In the genomic region with DNA sequence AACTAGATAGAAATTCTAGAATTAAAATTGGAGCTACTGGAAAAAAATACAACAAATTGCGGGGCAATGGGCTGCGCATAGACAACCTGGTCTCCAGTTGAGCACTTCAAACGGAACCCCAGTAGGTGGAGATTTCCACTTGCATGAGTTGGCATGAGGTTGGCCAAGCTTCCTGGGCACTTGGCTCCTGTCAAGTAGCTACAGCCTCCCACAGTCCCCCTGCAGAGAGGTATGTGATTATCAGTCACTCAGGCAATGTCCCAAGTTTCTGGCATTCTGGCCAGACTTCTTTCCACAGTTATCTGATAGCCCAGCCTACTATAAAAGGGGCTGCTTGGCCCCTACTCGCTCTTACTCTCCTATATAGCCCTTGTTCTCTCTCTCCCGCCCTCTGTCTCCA, we compare ENCODE assay signal across 25 mouse cellular contexts.
"Had no signal": no experiment of that assay in that cellular context is flagged by ENCODE, and none has a peak within 500 bp of the region (broad histone marks: within the 10 kb centered on the region; RNA-seq: fewer than 3 reads in every experiment).

No protein-coding gene starts in this region.

- H3K27me3 ChIP-seq: heart, embryonic 12.5 days; hindbrain, embryonic 12.5 days; intestine, embryonic 15.5 days; limb, embryonic 12.5 days; liver, embryonic 13.5 days; liver, embryonic 15.5 days had no signal

- H3K4me1 ChIP-seq: heart, embryonic 10.5 days; heart, embryonic 12.5 days; hindbrain, embryonic 10.5 days; hindbrain, embryonic 12.5 days; intestine, embryonic 15.5 days; limb, embryonic 10.5 days; limb, embryonic 12.5 days; liver, embryonic 13.5 days; liver, embryonic 15.5 days had no signal

- H3K4me3 ChIP-seq: gastrocnemius, adult 2 months; heart, embryonic 10.5 days; heart, embryonic 12.5 days; hindbrain, embryonic 10.5 days; hindbrain, embryonic 12.5 days; intestine, embryonic 15.5 days; layer of hippocampus, adult 2 months; left cerebral cortex, adult 2 months; limb, embryonic 10.5 days; limb, embryonic 12.5 days; liver, embryonic 13.5 days; liver, embryonic 15.5 days had no signal

- DNase-seq: gastrocnemius, adult 2 months; gastrocnemius, postnatal 10 days; gastrocnemius, postnatal 25 days; heart, adult 18-20 months; heart, postnatal 10 days; heart, postnatal 4 days; kidney, adult 18-20 months; kidney, adult 8-10 months; kidney, postnatal 10 days; kidney, postnatal 25 days; kidney, postnatal 4 days; liver; liver, embryonic 13.5 days; liver, postnatal 0 days had no signal

- H3K27ac ChIP-seq: gastrocnemius, adult 2 months; heart, embryonic 10.5 days; hindbrain, embryonic 10.5 days; hindbrain, embryonic 12.5 days; hindbrain, embryonic 14.5 days; intestine, embryonic 15.5 days; layer of hippocampus, adult 2 months; left cerebral cortex, adult 2 months; limb, embryonic 10.5 days; limb, embryonic 12.5 days; liver, embryonic 13.5 days; liver, embryonic 15.5 days had no signal
